Mouse (Mus musculus) neural tube, embryonic 10.5 days (tissue): ENCODE data around the gene Rmnd5a.

Experiments used
- DNase-seq: peaks from one replicate; pipeline ENCODE4 v3.0.0-alpha.2; 2017; ENCODE audit warnings: low spot score; ENCODE audit errors: extremely low spot score

Rmnd5a gene

DNA sequence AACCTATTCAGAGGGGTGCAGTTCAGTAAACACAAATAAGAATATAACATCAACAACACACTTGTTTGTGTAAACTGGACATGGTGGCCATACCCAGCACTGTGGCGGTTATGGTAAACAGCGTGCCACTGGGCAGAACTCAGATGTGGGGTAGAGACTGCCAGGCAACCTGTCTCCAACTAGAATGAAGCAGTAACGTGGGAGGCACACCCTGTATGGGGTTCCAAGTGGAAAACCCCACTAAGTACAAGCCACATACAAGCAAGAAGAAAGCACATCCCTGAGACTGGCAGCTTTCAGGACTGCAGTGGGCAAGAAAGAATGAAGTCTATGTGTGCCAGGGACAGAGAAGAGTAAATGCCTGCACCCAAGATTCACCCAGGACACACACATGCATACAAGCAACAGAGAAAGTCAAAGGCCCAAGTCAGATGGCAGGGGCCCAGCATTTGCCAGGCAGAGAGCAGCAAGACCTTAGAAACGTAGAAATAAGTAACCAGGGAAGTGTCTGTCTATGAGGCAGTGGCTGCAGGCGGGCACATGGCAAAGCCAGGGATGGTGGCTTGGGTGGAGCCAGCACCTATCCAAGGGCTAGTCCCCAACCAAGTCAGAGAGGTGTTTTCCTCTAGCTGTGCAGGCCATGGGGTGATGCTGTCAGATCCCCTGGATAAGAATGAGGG lies 68.3 kb downstream of the Rmnd5a start:
- DNase-seq = no peak

DNA sequence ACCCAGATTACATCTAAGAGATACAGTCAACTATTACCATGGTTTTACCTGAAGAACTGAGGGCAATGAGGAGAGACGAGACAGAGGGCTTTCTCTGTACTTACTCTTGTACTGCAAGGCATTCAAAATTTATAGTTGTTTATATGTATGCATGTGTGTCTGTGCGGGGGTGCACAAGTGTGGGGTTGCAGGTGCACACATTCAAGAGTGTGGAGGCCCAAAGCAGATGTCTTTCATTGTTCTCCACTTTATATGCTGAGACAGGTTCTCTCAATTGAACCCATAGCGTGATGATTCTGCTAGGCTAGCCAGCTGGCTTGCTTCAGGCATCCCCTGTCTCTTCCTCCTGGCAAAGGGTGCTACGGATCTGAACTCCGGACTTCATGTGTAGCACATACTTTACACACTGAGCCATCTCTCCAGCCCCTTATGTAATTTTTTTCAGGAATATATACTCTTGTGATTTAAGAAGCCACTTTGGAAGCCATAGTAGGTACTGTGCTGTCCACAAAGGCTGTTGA lies 69.3 kb downstream of the Rmnd5a start:
- DNase-seq = no peak

DNA sequence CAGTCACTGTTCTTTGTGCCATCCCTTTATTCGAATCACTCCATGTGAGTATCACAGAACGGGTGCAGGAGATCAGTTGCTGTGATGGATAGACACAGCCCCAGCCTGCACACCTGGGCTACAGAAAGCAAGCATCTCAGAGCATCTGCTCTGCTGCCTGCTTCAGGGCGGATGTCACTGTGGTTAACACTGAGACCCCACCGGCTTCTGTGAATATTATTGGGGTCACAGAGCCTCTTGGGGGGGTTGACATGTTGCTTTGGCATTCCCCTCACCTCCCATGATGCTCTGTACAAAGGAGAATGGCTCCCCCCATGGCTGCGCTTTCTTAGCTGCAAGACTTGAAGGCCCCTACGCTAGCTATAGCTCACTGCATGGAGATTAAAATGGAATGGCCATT lies 71.0 kb downstream of the Rmnd5a start:
- no peak for DNase-seq

DNA sequence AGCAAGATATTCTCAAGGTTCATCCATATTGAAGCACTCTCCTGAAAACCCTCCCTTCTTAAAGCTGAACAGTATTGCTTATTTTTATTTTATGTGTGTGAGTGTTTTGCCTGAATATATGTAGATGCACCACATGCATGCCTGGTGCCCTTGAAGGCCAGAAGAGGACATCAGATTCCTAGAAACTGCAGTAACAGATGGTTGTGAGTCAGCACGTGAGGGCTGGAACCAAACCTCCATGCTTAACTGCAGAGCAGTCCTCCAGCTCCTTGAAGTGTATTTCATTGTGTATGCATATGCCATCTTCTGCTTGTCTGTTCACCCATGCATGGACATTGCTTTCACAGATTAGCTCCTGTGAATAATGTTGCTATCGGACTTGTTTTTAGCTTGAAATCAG lies 76.4 kb downstream of the Rmnd5a start:
- no peak for DNase-seq

DNA sequence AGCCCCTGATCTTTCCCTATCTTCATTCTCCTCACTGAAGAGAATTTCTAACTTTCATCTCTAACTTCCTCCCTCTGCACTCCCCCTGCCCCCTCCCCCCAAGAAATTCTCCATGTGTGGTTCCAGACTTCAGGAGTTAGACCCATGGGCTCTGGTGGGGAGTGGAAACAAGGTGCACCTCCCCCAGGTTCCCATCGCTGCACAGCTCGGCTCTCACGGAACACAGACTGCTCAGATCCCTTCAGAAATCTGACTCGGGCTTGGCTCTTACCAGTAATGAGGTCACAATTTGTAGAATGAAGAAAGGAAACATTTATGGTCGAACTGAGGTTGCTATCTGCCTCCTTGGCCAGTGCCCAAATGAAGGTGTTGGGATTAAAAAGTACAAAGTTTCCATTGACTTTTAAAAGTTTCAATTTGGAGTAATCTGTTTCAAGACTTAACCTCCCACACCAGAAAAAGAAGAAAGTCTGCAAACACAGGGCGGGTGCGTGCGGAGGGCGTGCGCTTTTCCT lies 79.2 kb downstream of the Rmnd5a start:
- no peak for DNase-seq

DNA sequence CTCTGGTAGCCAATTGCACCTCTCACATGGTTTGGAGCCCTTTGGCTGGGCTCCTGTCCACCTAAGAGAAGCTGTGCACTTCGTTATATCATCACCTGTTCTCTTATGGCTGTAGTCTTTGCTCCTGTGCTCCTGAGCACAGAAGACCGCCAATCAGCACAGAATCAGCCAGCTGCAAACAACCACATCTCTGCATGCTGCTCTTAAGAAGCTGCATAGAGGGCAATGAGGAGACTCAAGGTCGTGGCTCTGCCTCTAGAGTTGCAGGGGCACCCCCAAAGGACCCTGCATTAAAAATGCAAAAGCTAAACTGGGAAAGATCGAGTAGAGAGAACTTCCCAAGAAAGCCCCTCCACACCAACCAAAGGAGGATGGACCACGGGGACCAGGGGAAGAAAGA lies 79.7 kb downstream of the Rmnd5a start:
- DNase-seq = no peak

DNA sequence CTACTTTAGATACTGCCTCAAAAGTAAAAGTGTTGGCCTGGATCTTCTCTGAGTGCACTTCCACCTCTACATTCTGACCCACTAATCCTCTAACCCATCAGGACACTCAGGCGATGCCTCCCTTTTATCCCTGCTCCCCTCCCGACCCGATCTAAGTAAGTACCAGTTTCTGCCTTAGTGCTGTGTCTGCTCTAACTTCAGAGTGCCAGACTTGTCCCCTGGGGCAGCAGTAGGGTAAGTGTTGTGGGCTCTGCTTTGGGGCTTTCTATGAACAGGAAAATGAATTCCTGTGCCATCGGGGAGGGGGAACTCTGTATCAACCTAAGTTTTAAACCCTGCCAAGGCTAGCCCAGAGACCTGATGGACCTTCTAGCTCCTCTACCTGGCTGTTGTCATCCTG lies 80.2 kb downstream of the Rmnd5a start:
- DNase-seq = no peak

DNA sequence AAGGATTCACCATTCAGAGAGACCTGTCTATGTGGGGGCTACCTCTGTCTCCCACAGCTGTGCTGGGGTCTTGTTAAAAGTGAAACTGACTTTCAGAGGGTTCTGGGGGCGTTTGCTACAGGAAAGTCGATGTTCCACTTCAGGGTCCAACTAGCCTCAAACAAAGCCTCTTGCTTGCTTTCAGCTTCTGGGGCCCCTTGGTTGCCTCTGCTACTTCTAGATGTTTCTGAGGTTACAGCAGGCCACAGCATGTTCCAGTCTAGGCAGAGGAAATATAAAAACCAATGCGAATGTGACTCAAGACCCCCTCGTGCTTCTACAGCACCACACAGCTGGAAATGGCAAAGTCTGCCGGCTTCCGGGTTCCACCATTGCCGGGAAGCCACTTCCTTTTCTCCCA lies 82.9 kb downstream of the Rmnd5a start:
- no peak for DNase-seq

DNA sequence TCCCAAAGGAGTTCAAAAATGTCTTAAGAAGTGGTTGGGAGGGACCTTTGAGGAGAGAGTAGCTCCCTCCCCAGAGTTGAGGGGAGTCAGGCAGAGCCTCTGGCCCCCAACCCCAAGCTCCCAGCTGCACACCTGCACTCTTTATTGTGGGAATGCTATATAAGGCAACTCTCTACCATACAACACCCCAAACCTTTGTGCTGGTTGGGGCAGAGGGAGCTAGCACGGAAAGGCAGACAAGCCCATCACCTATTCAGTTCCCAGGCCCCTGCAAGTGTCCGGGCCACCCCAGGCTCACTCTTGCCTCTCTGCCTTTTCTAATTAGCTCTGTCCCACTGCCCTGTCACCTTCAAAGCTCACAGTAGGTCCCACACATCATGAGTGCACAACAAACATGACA lies 86.7 kb downstream of the Rmnd5a start:
- DNase-seq = no peak

DNA sequence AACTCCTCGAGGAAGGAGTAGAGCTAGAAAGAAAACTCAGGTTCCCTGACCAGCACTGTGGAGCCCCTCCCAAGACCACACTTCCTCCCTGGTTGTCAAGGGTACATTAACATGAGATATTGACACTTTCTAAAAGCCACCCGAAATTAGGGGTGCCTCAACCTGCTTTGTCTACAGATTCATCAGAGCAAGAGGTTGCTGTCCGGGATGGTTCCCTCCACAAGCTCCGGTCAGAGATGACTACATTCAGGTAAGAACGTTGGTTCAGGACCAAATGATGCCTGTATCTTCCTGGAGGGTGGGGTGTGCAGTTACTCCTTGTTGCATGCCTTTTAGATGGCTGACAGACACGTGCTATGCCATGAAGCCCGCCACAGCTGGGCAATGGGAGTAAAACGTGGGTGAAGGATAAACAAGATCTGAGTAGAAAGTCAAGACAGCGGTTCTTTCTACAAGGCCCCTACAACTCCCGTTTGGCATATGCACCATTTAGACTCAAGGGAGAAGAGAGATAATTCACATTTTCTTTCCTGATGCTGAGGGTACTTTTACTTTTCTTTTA lies 87.5 kb downstream of the Rmnd5a start:
- no peak for DNase-seq

DNA sequence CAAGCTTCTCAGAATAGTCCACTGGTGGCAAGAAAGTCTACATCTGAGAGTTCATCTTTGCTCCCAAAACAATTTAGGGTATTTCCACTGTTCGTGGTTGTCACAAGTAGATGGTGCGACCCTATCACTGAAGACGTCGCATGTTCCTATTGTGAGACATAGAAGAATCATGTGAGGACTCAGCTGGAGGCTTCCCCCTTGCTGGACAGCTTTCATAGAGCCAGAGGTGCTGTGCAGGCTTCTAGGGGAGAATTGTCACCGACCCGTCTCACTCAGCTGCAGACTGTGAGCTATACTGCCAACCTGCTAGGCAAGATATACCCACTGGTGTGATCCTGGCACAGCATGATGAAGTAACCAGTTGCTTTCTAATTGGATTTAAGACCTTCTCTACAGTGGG lies 88.2 kb downstream of the Rmnd5a start:
- no peak for DNase-seq

DNA sequence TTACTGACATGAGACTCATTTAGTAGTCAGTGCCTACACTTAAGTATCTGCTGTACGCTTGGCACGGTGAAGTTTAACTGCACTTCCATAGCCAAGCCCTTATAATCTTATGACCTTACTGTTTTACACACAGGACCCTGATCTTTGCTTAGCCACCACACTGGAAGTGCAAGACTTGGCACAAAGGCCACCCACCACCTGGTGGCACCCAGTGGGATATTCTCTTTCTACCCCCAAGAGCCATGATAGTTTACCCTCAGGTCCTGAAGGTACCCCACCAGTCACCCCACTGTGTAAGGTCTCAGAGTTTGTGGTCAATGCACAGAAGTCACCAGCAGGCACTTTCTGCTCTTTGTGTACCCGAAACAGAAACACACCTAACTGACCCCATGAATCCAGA lies 89.2 kb downstream of the Rmnd5a start:
- DNase-seq = no peak

DNA sequence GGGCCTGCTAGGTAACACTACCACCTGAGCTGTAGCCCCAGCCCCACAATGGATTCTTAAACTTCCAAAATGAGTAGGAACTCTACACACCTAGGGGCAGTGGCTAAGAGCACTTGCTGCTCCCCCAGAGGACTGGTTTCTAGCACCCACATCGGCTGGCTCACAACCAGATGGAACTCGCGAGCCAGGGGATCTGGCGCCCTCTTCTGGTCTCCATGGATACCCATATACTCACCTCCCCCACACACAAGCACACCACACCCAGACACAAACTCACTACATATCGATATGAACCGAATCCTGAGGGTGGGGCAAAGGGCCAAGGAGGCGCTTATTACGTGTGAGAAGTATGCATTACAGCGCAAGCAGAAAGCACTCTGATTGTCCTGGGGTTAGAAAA lies 92.4 kb downstream of the Rmnd5a start:
- DNase-seq = no peak

DNA sequence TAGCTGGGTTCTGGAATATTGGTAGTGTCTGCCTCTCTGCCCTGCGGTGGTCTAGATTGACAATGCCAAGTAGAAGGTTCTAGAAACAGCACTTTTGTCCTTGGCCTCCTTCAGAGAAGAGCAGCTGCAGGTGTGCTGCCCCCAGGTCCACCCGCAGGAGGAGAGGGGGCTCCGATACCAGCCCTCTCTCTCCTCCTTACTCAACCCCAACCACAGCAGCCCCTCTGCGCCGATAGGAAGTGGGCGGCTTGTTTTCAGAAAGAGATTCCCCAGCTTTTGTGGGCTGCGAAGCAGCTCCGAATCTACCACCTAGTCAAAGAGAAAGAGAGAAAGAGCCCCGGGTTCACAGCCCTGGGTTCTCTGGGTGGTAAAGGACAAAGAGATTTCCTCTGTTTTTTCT lies 99.3 kb downstream of the Rmnd5a start:
- DNase-seq = no peak

DNA sequence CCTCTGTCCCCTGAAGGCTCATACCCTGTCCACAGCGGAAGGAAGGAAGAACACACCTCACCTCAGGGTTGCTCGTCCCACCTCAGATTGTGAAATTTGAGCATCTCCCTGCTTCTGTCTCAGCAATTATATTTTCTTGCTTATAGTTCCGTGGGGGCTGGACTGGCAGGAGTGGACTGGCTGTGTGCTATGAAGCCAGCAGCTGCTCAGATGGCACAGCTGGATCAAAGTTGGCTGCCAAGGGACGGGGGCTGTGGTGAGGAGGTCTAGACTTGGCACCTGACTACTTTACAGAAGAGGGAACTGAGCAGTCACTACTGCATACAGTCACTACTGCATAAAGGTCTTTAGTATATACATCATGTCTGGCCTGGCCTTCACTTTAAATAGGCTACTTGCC lies 101.1 kb downstream of the Rmnd5a start:
- no peak for DNase-seq

DNA sequence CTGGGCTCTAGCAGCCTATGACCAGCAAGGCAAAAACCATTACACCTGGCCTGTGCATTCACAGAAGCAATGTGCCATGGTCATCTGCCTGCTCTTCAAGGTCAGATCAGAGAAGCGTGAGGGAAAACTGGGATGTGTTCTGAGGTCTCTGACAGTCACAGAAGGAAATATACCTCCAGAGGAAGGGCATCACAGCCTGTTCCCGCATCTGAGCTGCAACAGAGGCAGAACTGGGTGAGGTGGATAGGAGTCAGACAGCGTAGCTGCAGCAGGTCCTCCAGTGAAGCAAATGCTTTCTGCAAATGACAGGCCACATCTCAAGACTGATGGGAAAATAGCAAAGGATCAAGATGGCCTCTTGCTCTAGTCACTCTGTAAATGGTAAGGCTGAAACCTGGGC lies 101.5 kb downstream of the Rmnd5a start:
- no peak for DNase-seq
